In genomic region chr2:133497071-133497470, GRCm38 (mm10) we compare ENCODE assay signal across 17 mouse cellular contexts. TPM values are rescaled to one million over a fixed set of nuclear protein-coding genes. Genes with fewer than 3 reads are reported as not detected.
DNase-seq lines count a peak whose midpoint lies in the region; ATAC-seq and TF ChIP-seq lines count a peak whose summit lies in the region.
"Had no signal": no experiment of that assay in that cellular context is flagged by ENCODE, and none has a peak within 500 bp of the region (broad histone marks: within the 10 kb centered on the region; RNA-seq: fewer than 3 reads in every experiment).

No protein-coding gene starts in this region.

- H3K27ac ChIP-seq in liver, postnatal 0 days (ENCODE audit: low read depth) = 0 out of 2 replicates have a peak overlapping the region, but pooled peaks have one; percentile 39
- H3K27ac ChIP-seq in liver, embryonic 12.5 days = no peak overlapping the region
- peak overlapping the region; percentile 92; the same call in 1 of the 2 replicates for H3K27ac ChIP-seq in stomach, embryonic 16.5 days (ENCODE audit: low read length)
- no peak overlapping the region for H3K27ac ChIP-seq in intestine, embryonic 16.5 days (ENCODE audit: low read length)
- H3K27ac ChIP-seq: embryonic facial prominence, embryonic 10.5 days; forebrain, embryonic 13.5 days; heart, embryonic 13.5 days had no signal

- no peaks in the 10 kb centered on the region for H3K36me3 ChIP-seq in liver, postnatal 0 days (replicated peaks; ENCODE audit: insufficient read depth, low read length)
- H3K36me3 ChIP-seq in liver, embryonic 12.5 days = no peaks in the 10 kb centered on the region
- H3K36me3 ChIP-seq in stomach, embryonic 16.5 days (ENCODE audit: control insufficient read depth, insufficient read depth, low read length) = no peaks in the 10 kb centered on the region
- no peaks in the 10 kb centered on the region for H3K36me3 ChIP-seq in intestine, embryonic 16.5 days (ENCODE audit: control insufficient read depth, insufficient read depth, low read length)
- H3K36me3 ChIP-seq: embryonic facial prominence, embryonic 10.5 days; heart, embryonic 13.5 days had no signal

- H3K9me3 ChIP-seq in liver, postnatal 0 days (ENCODE audit: low read length) = no peaks in the 10 kb centered on the region
- no peaks in the 10 kb centered on the region for H3K9me3 ChIP-seq in liver, embryonic 12.5 days (replicated peaks)
- no peaks in the 10 kb centered on the region for H3K9me3 ChIP-seq in stomach, embryonic 16.5 days (replicated peaks; ENCODE audit: control insufficient read depth, low read length)
- no peaks in the 10 kb centered on the region for H3K9me3 ChIP-seq in intestine, embryonic 16.5 days (ENCODE audit: control insufficient read depth, low read length)
- H3K9me3 ChIP-seq: embryonic facial prominence, embryonic 10.5 days; forebrain, embryonic 13.5 days; heart, embryonic 13.5 days had no signal

- H3K4me3 ChIP-seq in liver, postnatal 0 days (ENCODE audit: low read depth, low read length) = no peak overlapping the region
- no peak overlapping the region for H3K4me3 ChIP-seq in liver, embryonic 12.5 days
- H3K4me3 ChIP-seq in stomach, embryonic 16.5 days (replicated peaks; ENCODE audit: low read length) = no peak overlapping the region
- H3K4me3 ChIP-seq in intestine, embryonic 16.5 days (ENCODE audit: low read length) = no peak overlapping the region
- H3K4me3 ChIP-seq: embryonic facial prominence, embryonic 10.5 days; forebrain, embryonic 13.5 days; heart, embryonic 13.5 days had no signal

- TF ChIP-seq EP300 in liver, postnatal 0 days (IDR thresholded peaks at IDR 0.05; ENCODE audit: low read depth) = no peak

- 50% methylated on average over 4 of the region's 4 CpGs for WGBS in liver, postnatal 0 days (ENCODE audit: insufficient replicate concordance)
- WGBS in liver, embryonic 12.5 days (ENCODE audit: insufficient replicate concordance) = 59% methylated on average over 4 of the region's 4 CpGs
- 76% methylated on average over 4 of the region's 4 CpGs for WGBS in stomach, embryonic 16.5 days
- whole genome bisulfite sequencing in intestine, embryonic 16.5 days = 81% methylated on average over 4 of the region's 4 CpGs

- H3K27me3 ChIP-seq in liver, postnatal 0 days (ENCODE audit: insufficient read depth, low read length) = no peaks in the 10 kb centered on the region
- H3K27me3 ChIP-seq in liver, embryonic 12.5 days (replicated peaks) = no peaks in the 10 kb centered on the region
- H3K27me3 ChIP-seq in stomach, embryonic 16.5 days (ENCODE audit: control insufficient read depth, insufficient read depth, low read length) = no peaks in the 10 kb centered on the region
- no peaks in the 10 kb centered on the region for H3K27me3 ChIP-seq in intestine, embryonic 16.5 days (replicated peaks; ENCODE audit: control insufficient read depth, insufficient read depth, low read length)
- H3K27me3 ChIP-seq: forebrain, embryonic 13.5 days; heart, embryonic 13.5 days had no signal

- no peak for TF ChIP-seq CTCF in liver, postnatal 0 days (IDR thresholded peaks at IDR 0.05; ENCODE audit: low read depth)

- ATAC-seq in liver, postnatal 0 days = peak; percentile 53
- no peak for ATAC-seq in liver, embryonic 12.5 days
- ATAC-seq in stomach, embryonic 16.5 days (ENCODE audit: insufficient read depth, low FRiP score) = no peak
- ATAC-seq in intestine, embryonic 16.5 days = no peak
- ATAC-seq: forebrain, embryonic 13.5 days; forebrain, postnatal 0 days had no signal

- no peak overlapping the region for H3K9ac ChIP-seq in liver, postnatal 0 days (replicated peaks)
- no peak overlapping the region for H3K9ac ChIP-seq in liver, embryonic 12.5 days
- no peak overlapping the region for H3K9ac ChIP-seq in stomach, embryonic 16.5 days (ENCODE audit: low read length)
- no peak overlapping the region for H3K9ac ChIP-seq in intestine, embryonic 16.5 days (ENCODE audit: low read depth, low read length)
- H3K9ac ChIP-seq: forebrain, embryonic 13.5 days; forebrain, postnatal 0 days; heart, embryonic 13.5 days had no signal

- H3K4me1 ChIP-seq in liver, postnatal 0 days (ENCODE audit: insufficient read depth) = peaks cover 24% of the 10 kb centered on the region
- H3K4me1 ChIP-seq in liver, embryonic 12.5 days = no peaks in the 10 kb centered on the region
- no peaks in the 10 kb centered on the region for H3K4me1 ChIP-seq in stomach, embryonic 16.5 days (ENCODE audit: control insufficient read depth, insufficient read depth, low read length)
- peaks cover 5% of the 10 kb centered on the region; the same call in 1 of the 2 replicates for H3K4me1 ChIP-seq in intestine, embryonic 16.5 days (ENCODE audit: control insufficient read depth, insufficient read depth, low read length)
- H3K4me1 ChIP-seq: forebrain, embryonic 13.5 days had no signal

- no peak for DNase-seq in liver, postnatal 0 days
- peak; percentile 7 for DNase-seq in lung, postnatal 10 days
- DNase-seq in lung, postnatal 25 days (ENCODE audit: low spot score) = no peak
- DNase-seq in cerebellum, postnatal 10 days = no peak
- DNase-seq: adrenal gland, postnatal 10 days; cerebellum, adult 11-12 months; cerebellum, adult 9-11 months; forebrain, postnatal 0 days; gastrocnemius, postnatal 25 days; heart, adult 11 months; heart, postnatal 36 days had no signal

- no peak overlapping the region for H3K4me2 ChIP-seq in liver, postnatal 0 days (ENCODE audit: low read depth, low read length)
- no peak overlapping the region for H3K4me2 ChIP-seq in liver, embryonic 12.5 days
- no peak overlapping the region for H3K4me2 ChIP-seq in stomach, embryonic 16.5 days (ENCODE audit: low read depth, low read length)
- no peak overlapping the region for H3K4me2 ChIP-seq in intestine, embryonic 16.5 days (ENCODE audit: low read depth, low read length)
- H3K4me2 ChIP-seq: forebrain, embryonic 13.5 days; heart, embryonic 13.5 days had no signal

RNA-seq across cellular contexts. Expression of gene Bmp2, which starts 54.9 kb away (rescaled TPM):
- 5.6 and 5.7 TPM in 2 replicates for polyA plus RNA-seq in liver, postnatal 0 days (2015; fragmentation: Nextera tagmentation; extraction: Ambion mirVana)
- 6.7 TPM in 2 replicates for polyA plus RNA-seq in liver, embryonic 12.5 days (2016; fragmentation: Nextera tagmentation; extraction: Ambion mirVana)
- 10.6 and 11.0 TPM in 2 replicates for polyA plus RNA-seq in stomach, embryonic 16.5 days (2015; fragmentation: Nextera tagmentation; extraction: Ambion mirVana)
- polyA plus RNA-seq in intestine, embryonic 16.5 days (2015; fragmentation: Nextera tagmentation; extraction: Ambion mirVana) = 12.1 and 14.3 TPM in 2 replicates

Comparison
In these comparisons a context has a peak if more than half of its experiments do, and no peak if none do; other contexts are left out.
1. H3K27ac ChIP-seq: peak in liver, postnatal 0 days (single experiment) and stomach, embryonic 16.5 days (single experiment); none in liver, embryonic 12.5 days (single experiment) and intestine, embryonic 16.5 days (single experiment).